Mouse (Mus musculus) liver, embryonic 14 days (tissue): ENCODE measurements around the gene Btbd35f7. TPM values are rescaled to one million over a fixed set of nuclear protein-coding genes. Genes with fewer than 3 reads are reported as not detected.

Source experiments
- polyA plus RNA-seq: library from polyadenylated mRNA; depleted of rRNA; stranded (reverse); fragments of >200 nt; gene quantifications from 2 replicates; pipeline ENCODE4 v1.2.3, GENCODE M21; 2012; rRNA removed

Btbd35f7 gene
- not detected in 2 replicates for polyA plus RNA-seq

DNA sequence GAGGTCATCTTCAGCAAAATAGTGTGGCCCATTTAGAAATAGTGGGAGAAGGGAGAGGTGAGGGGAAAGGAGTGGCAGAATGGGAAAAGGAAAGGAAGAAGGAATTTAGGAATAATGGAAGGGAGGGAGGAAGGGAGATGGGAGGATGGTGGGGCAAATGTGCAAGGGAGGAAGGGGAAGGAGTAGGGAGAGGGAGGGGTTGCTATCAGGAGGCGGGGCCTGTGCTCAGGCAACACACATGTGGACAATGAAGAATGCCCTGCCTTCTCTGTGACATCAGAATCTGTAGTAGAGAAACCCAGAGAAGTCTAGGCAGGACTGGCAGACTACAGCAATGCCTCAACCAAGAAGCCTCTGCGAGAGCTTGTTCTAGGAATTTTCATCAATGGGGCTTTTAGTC is at the start of gene Btbd35f7:
Btbd35f7 (plus strand) TSS at position 301 of the 400 bp plus-strand sequence.

Other genes with a start within 250 kb of the Btbd35f7 start
- gene Mycs, start 199.8 kb upstream of the Btbd35f7 start, polyA plus RNA-seq, result not detected in 2 replicates